Mouse (Mus musculus) right cerebral cortex, postnatal 10 days (tissue): ENCODE measurements around the gene Fmr1nb.
"Not testable (repeated sequence)": the region's sequence is repeated elsewhere in the genome, so short reads cannot be mapped to it uniquely, and the experiment has no call there.

Experiments
- DNase-seq, 2 experiments: peaks; one replicate each; pipeline ENCODE4 v3.0.0; 2021; ENCODE audit warnings: low spot score in 2 of 2

The Fmr1nb gene

DNA sequence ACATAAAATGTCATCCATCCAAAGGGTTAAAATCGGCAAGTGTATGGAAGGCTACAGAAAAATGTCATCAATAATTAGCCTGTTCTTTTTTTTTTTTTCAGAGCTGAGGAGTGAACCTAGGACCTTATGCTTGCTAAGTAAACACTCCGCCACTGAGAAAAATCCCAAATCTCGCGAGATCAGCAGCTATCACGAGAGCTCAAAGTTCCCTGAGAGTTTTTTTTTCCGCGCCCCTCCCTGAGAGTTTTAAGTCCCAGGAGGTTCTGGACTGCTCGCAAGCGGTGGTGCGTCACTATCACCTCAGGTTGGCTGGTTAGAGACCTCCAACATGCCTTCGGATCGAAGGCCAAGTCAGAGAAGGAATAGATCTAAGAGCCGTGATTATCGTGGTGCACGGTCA, at the start of gene Fmr1nb:
TSS of gene Fmr1nb (plus strand) at position 234 of the 400 bp plus-strand sequence.
- DNase-seq, result no peak

DNA sequence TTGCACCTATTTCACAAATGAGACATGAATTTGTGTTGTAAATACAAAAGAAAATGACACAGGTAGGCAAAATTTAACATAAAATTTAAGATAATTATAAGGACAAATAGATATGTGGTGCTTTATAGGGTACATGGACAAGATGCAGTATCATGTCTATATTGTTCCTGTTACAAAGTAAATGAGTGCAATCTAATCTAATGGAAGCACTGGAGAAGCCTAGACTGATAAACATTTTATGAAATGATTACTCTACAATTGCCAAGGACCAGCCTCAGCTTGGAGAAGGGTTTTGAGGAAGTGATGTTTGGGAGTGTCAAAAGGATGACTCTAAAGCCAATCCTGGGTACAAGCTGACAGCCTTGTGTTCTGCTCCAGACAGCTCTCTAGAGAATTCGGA, 24.7 kb upstream of the Fmr1nb start:
- DNase-seq, result no peak

- no peak for DNase-seq
Measured at GRCm38 (mm10) chrX:68740088-68740487, 21.6 kb upstream of the Fmr1nb start.

GRCm38 (mm10) chrX:68820449-68820848, 58.8 kb downstream of the Fmr1nb start:
- not testable (repeated sequence) for DNase-seq

- DNase-seq, result not testable (repeated sequence)
Measured at GRCm38 (mm10) chrX:68821059-68821458, 59.4 kb downstream of the Fmr1nb start, which contains the start of gene Gm14698. Gm14698 (plus strand) TSS chrX:68821093.

DNA sequence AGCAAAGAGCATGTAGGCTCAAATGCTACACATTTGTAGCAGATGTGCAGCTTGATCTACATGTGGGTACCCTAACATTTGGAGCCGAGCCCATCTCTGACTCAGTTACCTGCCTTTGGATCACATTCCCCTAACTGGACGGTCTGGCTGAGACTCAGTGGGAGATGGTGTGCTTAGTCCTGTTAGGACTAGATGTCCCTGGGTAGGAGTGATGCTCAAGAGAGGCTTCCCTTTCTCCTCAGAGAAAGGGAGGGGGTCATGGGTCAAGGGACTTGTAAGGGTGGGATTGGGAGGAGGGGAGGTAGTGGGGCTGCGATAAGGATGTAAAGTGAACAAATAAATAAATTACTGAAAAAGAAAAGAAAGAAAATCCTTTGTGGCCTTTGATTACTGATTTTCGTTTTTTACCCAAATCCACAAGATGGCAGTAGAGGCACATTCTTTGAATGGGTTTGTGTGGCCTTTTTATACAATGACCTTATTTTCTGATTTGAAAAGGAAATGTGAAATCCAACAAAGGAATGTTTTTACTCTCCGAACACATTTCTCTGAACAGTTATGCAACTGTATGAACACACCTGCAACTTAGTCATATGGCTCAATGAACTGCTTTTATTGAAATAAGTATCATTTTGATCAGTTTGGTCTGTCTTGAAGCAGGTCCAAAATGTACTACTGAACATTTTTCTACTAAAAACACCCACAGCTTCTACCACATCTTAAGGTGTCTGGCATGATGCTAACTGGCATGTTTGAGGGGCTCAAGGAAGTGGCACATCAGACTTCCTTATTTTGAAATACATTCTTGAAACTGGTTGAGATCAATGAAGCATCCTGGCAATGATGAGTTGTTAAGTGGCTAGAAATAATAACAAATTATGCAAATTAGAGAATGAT, 78.2 kb downstream of the Fmr1nb start:
- DNase-seq, result no peak
